Mouse (Mus musculus) liver, adult (tissue): Measurements from ENCODE around the gene Magi1.

Experiments
- GATA4 ChIP-seq: IDR thresholded peaks from 2 replicates; pipeline ENCODE4 v1.6.1; 2014; ENCODE audit warnings: mild to moderate bottlenecking, low read length; ENCODE audit not compliant: insufficient replicate concordance

Magi1 gene

GRCm38 (mm10) chr6:94269174-94269573 is 14.5 kb downstream of the Magi1 start:
- peak; percentile 86; the same call in 1 of the 2 replicates for TF ChIP-seq GATA4

- TF ChIP-seq GATA4: no peak
Observed at GRCm38 (mm10) chr6:94265244-94265935, 18.3 kb downstream of the Magi1 start.

- no peak for TF ChIP-seq GATA4
Observed at GRCm38 (mm10) chr6:94264183-94264941, 19.4 kb downstream of the Magi1 start.

GRCm38 (mm10) chr6:94260831-94261230 is 22.9 kb downstream of the Magi1 start:
- TF ChIP-seq GATA4: no peak

GRCm38 (mm10) chr6:94259981-94260380 is 23.7 kb downstream of the Magi1 start:
- no peak for TF ChIP-seq GATA4

- TF ChIP-seq GATA4: no peak
Observed at GRCm38 (mm10) chr6:94257831-94258173, 25.9 kb downstream of the Magi1 start.

- TF ChIP-seq GATA4: no peak
Observed at GRCm38 (mm10) chr6:94256982-94257830, 26.5 kb downstream of the Magi1 start.

- TF ChIP-seq GATA4: peak; percentile 13; the same call in 1 of the 2 replicates
Observed at GRCm38 (mm10) chr6:94253943-94254342, 29.8 kb downstream of the Magi1 start.

GRCm38 (mm10) chr6:94251358-94251945 is 32.3 kb downstream of the Magi1 start:
- no peak; the same call in 1 of the 2 replicates for TF ChIP-seq GATA4

- no peak for TF ChIP-seq GATA4
Observed at GRCm38 (mm10) chr6:94249286-94249790, 34.4 kb downstream of the Magi1 start.

GRCm38 (mm10) chr6:94241251-94241650 is 42.5 kb downstream of the Magi1 start:
- TF ChIP-seq GATA4: no peak

GRCm38 (mm10) chr6:94238643-94239042 is 45.1 kb downstream of the Magi1 start:
- no peak for TF ChIP-seq GATA4

- no peak for TF ChIP-seq GATA4
Observed at GRCm38 (mm10) chr6:94236899-94237298, 46.8 kb downstream of the Magi1 start.

GRCm38 (mm10) chr6:94232243-94232785 is 51.4 kb downstream of the Magi1 start:
- no peak for TF ChIP-seq GATA4

- TF ChIP-seq GATA4: no peak
Observed at GRCm38 (mm10) chr6:94231831-94232230, 51.9 kb downstream of the Magi1 start.
